Comparison of ENCODE assay signal across 21 mouse cellular contexts in genomic region chr8:94973786-94974185, GRCm38 (mm10). TPM values are rescaled to one million over a fixed set of nuclear protein-coding genes. Genes with fewer than 3 reads are reported as not detected.
DNase-seq lines count a peak whose midpoint lies in the region; ATAC-seq lines count a peak whose summit lies in the region.
"Had no signal": no experiment of that assay in that cellular context is flagged by ENCODE, and none has a peak within 500 bp of the region (broad histone marks: within the 10 kb centered on the region; RNA-seq: fewer than 3 reads in every experiment).

No protein-coding gene starts in this region.

- H3K9ac ChIP-seq in kidney, embryonic 14.5 days (ENCODE audit: low read depth, low read length) = no peak overlapping the region
- H3K9ac ChIP-seq in lung, embryonic 16.5 days (ENCODE audit: low read length) = 0 out of 2 replicates have a peak overlapping the region, but pooled peaks have one; percentile 8
- H3K9ac ChIP-seq in intestine, embryonic 16.5 days (ENCODE audit: low read depth, low read length) = no peak overlapping the region
- no peak overlapping the region for H3K9ac ChIP-seq in stomach, embryonic 15.5 days
- H3K9ac ChIP-seq: embryonic facial prominence, embryonic 15.5 days; heart, embryonic 12.5 days; hindbrain, embryonic 13.5 days; midbrain, embryonic 12.5 days; neural tube, embryonic 12.5 days had no signal

- ATAC-seq in kidney, embryonic 14.5 days (ENCODE audit: low FRiP score, low TSS enrichment) = no peak
- ATAC-seq in lung, embryonic 16.5 days (ENCODE audit: low read depth) = no peak
- no peak; the same call in 1 of the 2 replicates for ATAC-seq in intestine, embryonic 16.5 days
- ATAC-seq in stomach, embryonic 15.5 days (ENCODE audit: insufficient read depth, low FRiP score, low read depth) = no peak

- H3K27me3 ChIP-seq in kidney, embryonic 14.5 days (ENCODE audit: control insufficient read depth, insufficient read depth, low read length) = 0 out of 2 replicates have a peak, but pooled peaks cover 3% of the 10 kb centered on the region
- no peaks in the 10 kb centered on the region for H3K27me3 ChIP-seq in lung, embryonic 16.5 days (ENCODE audit: control insufficient read depth, insufficient read depth, low read depth, low read length)
- H3K27me3 ChIP-seq in intestine, embryonic 16.5 days (replicated peaks; ENCODE audit: control insufficient read depth, insufficient read depth, low read length) = no peaks in the 10 kb centered on the region
- no peaks in the 10 kb centered on the region for H3K27me3 ChIP-seq in stomach, embryonic 15.5 days (replicated peaks)
- H3K27me3 ChIP-seq: embryonic facial prominence, embryonic 15.5 days had no signal

- no peaks in the 10 kb centered on the region for H3K36me3 ChIP-seq in kidney, embryonic 14.5 days (ENCODE audit: control insufficient read depth, insufficient read depth, low read length)
- H3K36me3 ChIP-seq in lung, embryonic 16.5 days (ENCODE audit: control insufficient read depth, insufficient read depth, low read length) = no peaks in the 10 kb centered on the region
- H3K36me3 ChIP-seq in intestine, embryonic 16.5 days (ENCODE audit: control insufficient read depth, insufficient read depth, low read length) = no peaks in the 10 kb centered on the region
- H3K36me3 ChIP-seq in stomach, embryonic 15.5 days = no peaks in the 10 kb centered on the region
- H3K36me3 ChIP-seq: embryonic facial prominence, embryonic 15.5 days; heart, embryonic 12.5 days; hindbrain, embryonic 13.5 days; midbrain, embryonic 12.5 days; neural tube, embryonic 12.5 days had no signal

- H3K4me2 ChIP-seq in kidney, embryonic 14.5 days (replicated peaks; ENCODE audit: low read depth, low read length) = no peak overlapping the region
- H3K4me2 ChIP-seq in lung, embryonic 16.5 days (ENCODE audit: low read depth, low read length) = no peak overlapping the region
- H3K4me2 ChIP-seq in intestine, embryonic 16.5 days (ENCODE audit: low read depth, low read length) = no peak overlapping the region
- no peak overlapping the region for H3K4me2 ChIP-seq in stomach, embryonic 15.5 days
- H3K4me2 ChIP-seq: embryonic facial prominence, embryonic 15.5 days; heart, embryonic 12.5 days; hindbrain, embryonic 13.5 days; midbrain, embryonic 12.5 days; neural tube, embryonic 12.5 days had no signal

- no peaks in the 10 kb centered on the region for H3K9me3 ChIP-seq in kidney, embryonic 14.5 days (ENCODE audit: control insufficient read depth, low read length)
- H3K9me3 ChIP-seq in lung, embryonic 16.5 days (ENCODE audit: control insufficient read depth, low read length) = no peaks in the 10 kb centered on the region
- no peaks in the 10 kb centered on the region for H3K9me3 ChIP-seq in intestine, embryonic 16.5 days (ENCODE audit: control insufficient read depth, low read length)
- no peaks in the 10 kb centered on the region for H3K9me3 ChIP-seq in stomach, embryonic 15.5 days
- H3K9me3 ChIP-seq: embryonic facial prominence, embryonic 15.5 days; heart, embryonic 12.5 days; hindbrain, embryonic 13.5 days; midbrain, embryonic 12.5 days; neural tube, embryonic 12.5 days had no signal

- no peak for DNase-seq in kidney, postnatal 4 days
- DNase-seq in lung, postnatal 14 days = no peak
- no peak for DNase-seq in ovary, adult 18-20 months (ENCODE audit: low spot score)
- DNase-seq: B cell, adult 2 months; cerebellum, adult 2 months; cerebellum, postnatal 36 days; gastrocnemius, postnatal 10 days; heart, adult 11 months; heart, postnatal 14 days; left cerebral cortex, postnatal 4 days; right cerebral cortex, adult 18-20 months had no signal

- H3K4me1 ChIP-seq in kidney, embryonic 14.5 days (ENCODE audit: control insufficient read depth, insufficient read depth, low read length) = 0 out of 2 replicates have a peak, but pooled peaks cover 4% of the 10 kb centered on the region
- H3K4me1 ChIP-seq in lung, embryonic 16.5 days (replicated peaks; ENCODE audit: control insufficient read depth, insufficient read depth, low read length) = peaks cover 14% of the 10 kb centered on the region
- H3K4me1 ChIP-seq in intestine, embryonic 16.5 days (ENCODE audit: control insufficient read depth, insufficient read depth, low read length) = peaks cover 15% of the 10 kb centered on the region
- peaks cover 10% of the 10 kb centered on the region; the same call in 1 of the 2 replicates for H3K4me1 ChIP-seq in stomach, embryonic 15.5 days

- no peak overlapping the region for H3K4me3 ChIP-seq in kidney, embryonic 14.5 days (ENCODE audit: low read length)
- H3K4me3 ChIP-seq in lung, embryonic 16.5 days (ENCODE audit: low read length) = no peak overlapping the region
- no peak overlapping the region for H3K4me3 ChIP-seq in intestine, embryonic 16.5 days (ENCODE audit: low read length)
- H3K4me3 ChIP-seq in stomach, embryonic 15.5 days (replicated peaks) = no peak overlapping the region
- H3K4me3 ChIP-seq: embryonic facial prominence, embryonic 15.5 days; heart, embryonic 12.5 days; hindbrain, embryonic 13.5 days; left cerebral cortex, adult 2 months; midbrain, embryonic 12.5 days; neural tube, embryonic 12.5 days had no signal

- H3K27ac ChIP-seq in kidney, embryonic 14.5 days (ENCODE audit: low read depth, low read length) = 0 out of 2 replicates have a peak overlapping the region, but pooled peaks have one; percentile 10
- H3K27ac ChIP-seq in lung, embryonic 16.5 days (ENCODE audit: low read length) = peak overlapping the region; percentile 85
- H3K27ac ChIP-seq in intestine, embryonic 16.5 days (ENCODE audit: low read length) = peak overlapping the region; percentile 59
- peak overlapping the region; percentile 87 for H3K27ac ChIP-seq in stomach, embryonic 15.5 days
- H3K27ac ChIP-seq: embryonic facial prominence, embryonic 15.5 days; hindbrain, embryonic 13.5 days; left cerebral cortex, adult 2 months; midbrain, embryonic 12.5 days; neural tube, embryonic 12.5 days had no signal

- WGBS in kidney, embryonic 14.5 days = 84% methylated on average over 9 of the region's 9 CpGs
- 66% methylated on average over 9 of the region's 9 CpGs for WGBS in lung, embryonic 16.5 days
- WGBS in intestine, embryonic 16.5 days = 74% methylated on average over 9 of the region's 9 CpGs
- WGBS in stomach, embryonic 15.5 days = 74% methylated on average over 9 of the region's 9 CpGs

RNA-seq across cellular contexts. Expression of gene Adgrg1, which starts 0.8 kb away (rescaled TPM):
- polyA plus RNA-seq in kidney, embryonic 14.5 days (2014; fragmentation: Nextera tagmentation; extraction: Ambion mirVana) = 15.5 and 31.3 TPM in 2 replicates
- 39.8 and 42.9 TPM in 2 replicates for polyA plus RNA-seq in lung, embryonic 16.5 days (2015; fragmentation: Nextera tagmentation; extraction: Ambion mirVana)
- 24.4 and 26.8 TPM in 2 replicates for polyA plus RNA-seq in intestine, embryonic 16.5 days (2015; fragmentation: Nextera tagmentation; extraction: Ambion mirVana)
- 42.7 and 47.9 TPM in 2 replicates for polyA plus RNA-seq in stomach, embryonic 15.5 days (2015; fragmentation: Nextera tagmentation; extraction: Ambion mirVana)

RNA-seq across cellular contexts. Expression of gene Adgrg3, which starts 43.7 kb away (rescaled TPM):
- polyA plus RNA-seq in kidney, embryonic 14.5 days (2014; fragmentation: Nextera tagmentation; extraction: Ambion mirVana) = 2.9 and 3.8 TPM in 2 replicates
- polyA plus RNA-seq in lung, embryonic 16.5 days (2015; fragmentation: Nextera tagmentation; extraction: Ambion mirVana) = 4.7 TPM in 2 replicates
- polyA plus RNA-seq in intestine, embryonic 16.5 days (2015; fragmentation: Nextera tagmentation; extraction: Ambion mirVana) = 3.0 and 3.6 TPM in 2 replicates
- 3.1 and 3.6 TPM in 2 replicates for polyA plus RNA-seq in stomach, embryonic 15.5 days (2015; fragmentation: Nextera tagmentation; extraction: Ambion mirVana)

RNA-seq across cellular contexts. Expression of gene Adgrg5, which starts 50.3 kb away (rescaled TPM):
- not detected in 2 replicates for polyA plus RNA-seq in kidney, embryonic 14.5 days (2014; fragmentation: Nextera tagmentation; extraction: Ambion mirVana)
- 0.15 and 0.73 TPM in 2 replicates for polyA plus RNA-seq in lung, embryonic 16.5 days (2015; fragmentation: Nextera tagmentation; extraction: Ambion mirVana)
- polyA plus RNA-seq in intestine, embryonic 16.5 days (2015; fragmentation: Nextera tagmentation; extraction: Ambion mirVana) = 1.6 and 2.8 TPM in 2 replicates
- polyA plus RNA-seq in stomach, embryonic 15.5 days (2015; fragmentation: Nextera tagmentation; extraction: Ambion mirVana) = 0.59 and 0.65 TPM in 2 replicates
- polyA plus RNA-seq: hindbrain, embryonic 13.5 days had no signal

RNA-seq across cellular contexts. Expression of gene Ccdc102a, which starts 55.9 kb away (rescaled TPM):
- 24.2 and 29.4 TPM in 2 replicates for polyA plus RNA-seq in kidney, embryonic 14.5 days (2014; fragmentation: Nextera tagmentation; extraction: Ambion mirVana)
- 18.2 and 18.5 TPM in 2 replicates for polyA plus RNA-seq in lung, embryonic 16.5 days (2015; fragmentation: Nextera tagmentation; extraction: Ambion mirVana)
- 10.9 and 11.5 TPM in 2 replicates for polyA plus RNA-seq in intestine, embryonic 16.5 days (2015; fragmentation: Nextera tagmentation; extraction: Ambion mirVana)
- polyA plus RNA-seq in stomach, embryonic 15.5 days (2015; fragmentation: Nextera tagmentation; extraction: Ambion mirVana) = 25.8 and 26.5 TPM in 2 replicates

Comparison
In these comparisons a context has a peak if more than half of its experiments do, and no peak if none do; other contexts are left out.
1. H3K27ac ChIP-seq: peak in every context shown above with its lines; median percentile 87 in stomach, embryonic 15.5 days; 85 in lung, embryonic 16.5 days; 59 in intestine, embryonic 16.5 days; 10 in kidney, embryonic 14.5 days.